ENCODE assay signal across 10 mouse cellular contexts in the genomic region with DNA sequence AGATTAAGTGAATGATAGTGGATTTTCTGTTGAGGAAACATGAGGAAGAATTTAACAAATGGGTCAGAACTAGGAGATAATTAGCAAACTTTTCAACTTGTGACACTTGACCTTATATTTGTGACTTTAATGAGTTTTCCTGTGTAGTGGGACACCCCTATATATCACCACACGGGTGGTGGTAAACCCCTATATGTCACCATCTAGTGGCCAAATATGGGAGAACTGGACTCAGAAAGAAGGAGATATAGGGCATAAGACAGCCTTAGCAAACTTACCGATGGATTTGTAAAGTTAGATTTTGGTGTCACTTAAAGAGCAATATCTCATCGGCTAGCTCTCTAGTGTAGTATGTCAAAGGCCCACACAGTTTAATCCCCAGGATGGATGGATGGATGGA.
DNase-seq lines count a peak whose midpoint lies in the region; ATAC-seq and TF ChIP-seq lines count a peak whose summit lies in the region.
"Had no signal": no experiment of that assay in that cellular context is flagged by ENCODE, and none has a peak within 500 bp of the region (broad histone marks: within the 10 kb centered on the region; RNA-seq: fewer than 3 reads in every experiment).

No protein-coding gene starts in this region.

- H3K27me3 ChIP-seq in heart, embryonic 12.5 days (replicated peaks), result no peaks in the 10 kb centered on the region
- no peaks in the 10 kb centered on the region for H3K27me3 ChIP-seq in lung, embryonic 14.5 days (ENCODE audit: insufficient read depth, low read length)
- H3K27me3 ChIP-seq: neural tube, embryonic 13.5 days had no signal

- no peak overlapping the region for H3K4me2 ChIP-seq in heart, embryonic 12.5 days
- H3K4me2 ChIP-seq in lung, embryonic 14.5 days, result no peak overlapping the region
- H3K4me2 ChIP-seq: neural tube, embryonic 13.5 days had no signal

- H3K27ac ChIP-seq in heart, embryonic 12.5 days (ENCODE audit: poor library complexity, severe bottlenecking), result no peak overlapping the region
- no peak overlapping the region for H3K27ac ChIP-seq in lung, embryonic 14.5 days (ENCODE audit: low read depth)
- H3K27ac ChIP-seq: neural tube, embryonic 13.5 days had no signal

- TF ChIP-seq CTCF in lung, embryonic 14.5 days (IDR thresholded peaks at IDR 0.05; ENCODE audit: low read depth), result peak; percentile 60

- peaks cover 9% of the 10 kb centered on the region for H3K4me1 ChIP-seq in heart, embryonic 12.5 days (replicated peaks)
- H3K4me1 ChIP-seq in lung, embryonic 14.5 days (ENCODE audit: insufficient read depth), result no peaks in the 10 kb centered on the region

- H3K9ac ChIP-seq in heart, embryonic 12.5 days, result no peak overlapping the region
- no peak overlapping the region for H3K9ac ChIP-seq in lung, embryonic 14.5 days
- H3K9ac ChIP-seq: neural tube, embryonic 13.5 days had no signal

- peak; percentile 33 for DNase-seq in heart, adult 11 months
- DNase-seq in lung, embryonic 14.5 days, result peak; percentile 53
- no peak for DNase-seq in lung, adult 18-20 months
- DNase-seq in Muller cell, postnatal 12 days (ENCODE audit: inconsistent ontology term), result peak; percentile 18
- DNase-seq in right cerebral cortex, postnatal 36 days (ENCODE audit: low spot score in 2 of 2), result no peak
- no peak for DNase-seq in frontal cortex, postnatal 14 days (ENCODE audit: low spot score in 2 of 2)

- H3K36me3 ChIP-seq in heart, embryonic 12.5 days, result no peaks in the 10 kb centered on the region
- H3K36me3 ChIP-seq in lung, embryonic 14.5 days (ENCODE audit: insufficient read depth), result no peaks in the 10 kb centered on the region
- H3K36me3 ChIP-seq: neural tube, embryonic 13.5 days had no signal

- no peak overlapping the region for H3K4me3 ChIP-seq in heart, embryonic 12.5 days
- H3K4me3 ChIP-seq in lung, embryonic 14.5 days (ENCODE audit: low read depth, low read length), result no peak overlapping the region
- H3K4me3 ChIP-seq: neural tube, embryonic 13.5 days had no signal

- ATAC-seq in heart, embryonic 12.5 days (ENCODE audit: insufficient number of reproducible peaks, low FRiP score), result no peak
- ATAC-seq in lung, embryonic 14.5 days (ENCODE audit: insufficient read depth), result no peak
- peak; percentile 69 for ATAC-seq in megakaryocyte progenitor cell, adult 5-6 weeks (replicated peaks; ENCODE audit: poor library complexity)
- ATAC-seq: intestine, embryonic 16.5 days had no signal

- H3K9me3 ChIP-seq in heart, embryonic 12.5 days (replicated peaks), result no peaks in the 10 kb centered on the region
- no peaks in the 10 kb centered on the region for H3K9me3 ChIP-seq in lung, embryonic 14.5 days (ENCODE audit: low read depth, low read length)
- H3K9me3 ChIP-seq: neural tube, embryonic 13.5 days had no signal

- 50% methylated on average over 3 of the region's 3 CpGs for WGBS in heart, embryonic 12.5 days
- WGBS in lung, embryonic 14.5 days, result 37% methylated on average over 3 of the region's 3 CpGs

Comparison
In these comparisons a context has a peak if more than half of its experiments do, and no peak if none do; other contexts are left out.
1. DNase-seq: peak in heart, adult 11 months (single experiment), lung, embryonic 14.5 days (single experiment) and Muller cell, postnatal 12 days (single experiment); none in lung, adult 18-20 months (0 of 2), right cerebral cortex, postnatal 36 days (0 of 2) and frontal cortex, postnatal 14 days (0 of 2).